8 mouse cellular contexts compared by ENCODE assay signal in the genomic region with DNA sequence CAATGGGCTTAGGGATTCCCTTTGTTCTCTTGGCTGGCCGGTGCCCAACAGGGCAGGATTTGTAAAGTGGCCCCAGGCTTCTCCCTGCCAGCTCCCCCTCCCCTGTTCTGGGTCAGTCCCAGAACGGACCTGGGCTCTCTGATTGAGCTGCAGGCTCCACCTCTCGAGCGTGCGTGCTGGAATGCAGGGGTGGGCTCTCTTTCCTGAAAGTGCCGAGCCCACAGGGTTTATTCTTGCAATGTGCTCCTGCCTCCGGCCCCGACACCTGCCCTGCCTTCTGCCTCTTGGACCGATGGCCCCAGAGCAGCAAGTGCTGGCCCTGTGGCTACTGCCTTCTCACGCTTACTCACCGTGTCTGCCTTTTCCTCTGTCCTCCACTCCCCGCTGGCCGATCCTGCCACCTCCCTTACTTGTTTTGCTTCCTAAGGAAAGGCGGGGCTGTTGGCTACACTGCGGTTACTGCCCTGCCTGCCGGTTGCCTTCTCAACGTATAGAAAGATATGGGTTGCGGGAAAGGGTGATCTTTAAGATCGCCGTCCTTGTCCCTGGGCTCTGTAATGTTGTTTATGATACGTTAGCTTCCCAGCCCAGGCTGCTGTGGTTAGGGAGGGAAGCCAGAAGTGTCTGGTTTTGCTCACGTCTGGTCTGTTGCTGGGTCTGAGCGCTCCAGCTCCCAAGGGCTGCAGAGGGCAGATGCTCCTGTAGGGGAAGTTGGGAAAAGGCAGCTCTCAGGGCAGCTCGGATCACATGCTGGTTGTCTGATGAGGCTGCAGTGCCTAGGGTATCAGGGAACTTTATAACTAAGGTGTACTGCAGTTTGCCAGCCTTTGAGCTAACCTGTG.
DNase-seq lines count a peak whose midpoint lies in the region; ATAC-seq and TF ChIP-seq lines count a peak whose summit lies in the region.

No protein-coding gene starts in this region.

- peak overlapping the region; percentile 20 for H3K9ac ChIP-seq in MEL (ENCODE audit: control insufficient read depth, low read depth, low read length, poor library complexity, severe bottlenecking)
- H3K9ac ChIP-seq in heart, embryonic 12.5 days: peak overlapping the region; percentile 57
- peak overlapping the region; percentile 8 for H3K9ac ChIP-seq in limb, embryonic 11.5 days (ENCODE audit: low read length)

- DNase-seq in 416B (ENCODE audit: low read depth) (peak; percentile 62), MEL (ENCODE audit: low read depth, low spot score) (peak; percentile 74), adipocyte (ENCODE audit: low spot score) (no peak)
- DNase-seq in embryo, embryonic 10 days (ENCODE audit: low spot score): peak; percentile 60
- DNase-seq in limb, embryonic 11.5 days (ENCODE audit: low spot score): peak; percentile 69
- peak; percentile 63 for DNase-seq in midbrain, embryonic 10.5 days (ENCODE audit: low spot score)
- DNase-seq in layer of hippocampus, postnatal 36 days: no peak

- TF ChIP-seq CTCF in MEL (IDR thresholded peaks at IDR 0.05 in 2 of 3, conservative IDR thresholded peaks at IDR 0.05 in 1 of 3; ENCODE audit: control insufficient read depth in 1 of 3, insufficient read depth in 1 of 3, low read depth in 2 of 3, low read length in 3 of 3, poor library complexity in 1 of 3, severe bottlenecking in 1 of 3): no peak

- H3K9me3 ChIP-seq in MEL (replicated peaks; ENCODE audit: insufficient read depth, low read length): no peaks in the 10 kb centered on the region
- H3K9me3 ChIP-seq in heart, embryonic 12.5 days (replicated peaks): no peaks in the 10 kb centered on the region
- H3K9me3 ChIP-seq in limb, embryonic 11.5 days (ENCODE audit: control insufficient read depth, low read length): no peaks in the 10 kb centered on the region
- no peaks in the 10 kb centered on the region for H3K9me3 ChIP-seq in midbrain, embryonic 10.5 days (replicated peaks)

- WGBS in heart, embryonic 12.5 days: under 1% methylated on average over 24 of the region's 24 CpGs
- under 1% methylated on average over 24 of the region's 24 CpGs for WGBS in limb, embryonic 11.5 days
- WGBS in midbrain, embryonic 10.5 days: under 1% methylated on average over 24 of the region's 24 CpGs

- no peak overlapping the region for H3K27ac ChIP-seq in MEL (ENCODE audit: control insufficient read depth, low read depth, low read length)
- no peak overlapping the region for H3K27ac ChIP-seq in heart, embryonic 12.5 days (ENCODE audit: poor library complexity, severe bottlenecking)
- H3K27ac ChIP-seq in limb, embryonic 11.5 days (replicated peaks; ENCODE audit: low read depth, low read length): no peak overlapping the region
- H3K27ac ChIP-seq in midbrain, embryonic 10.5 days (replicated peaks): peak overlapping the region; percentile 83

- H3K4me1 ChIP-seq in MEL (ENCODE audit: control insufficient read depth in 1 of 2, insufficient read depth in 2 of 2, low read length in 2 of 2): peaks cover 5 to 25% of the 10 kb centered on the region in 2 experiments; a peak in 3 of 4 replicates
- peaks cover 17% of the 10 kb centered on the region for H3K4me1 ChIP-seq in heart, embryonic 12.5 days (replicated peaks)
- H3K4me1 ChIP-seq in limb, embryonic 11.5 days (ENCODE audit: control insufficient read depth, insufficient read depth, low read length): 0 out of 2 replicates have a peak, but pooled peaks cover 6% of the 10 kb centered on the region
- H3K4me1 ChIP-seq in midbrain, embryonic 10.5 days: peaks cover 38% of the 10 kb centered on the region

- peak overlapping the region; percentile 38 to 39 for H3K4me3 ChIP-seq in MEL (ENCODE audit: control insufficient read depth in 1 of 2, insufficient read depth in 1 of 2, low read depth in 2 of 2, low read length in 2 of 2)
- peak overlapping the region; percentile 56 for H3K4me3 ChIP-seq in heart, embryonic 12.5 days
- H3K4me3 ChIP-seq in limb, embryonic 11.5 days (ENCODE audit: low read depth, low read length): peak overlapping the region; percentile 31
- peak overlapping the region; percentile 61 for H3K4me3 ChIP-seq in midbrain, embryonic 10.5 days

- peak; percentile 67; the same call in 1 of the 2 replicates for ATAC-seq in heart, embryonic 12.5 days (ENCODE audit: insufficient number of reproducible peaks, low FRiP score)
- ATAC-seq in limb, embryonic 11.5 days (ENCODE audit: insufficient number of reproducible peaks, low FRiP score, low TSS enrichment, low read depth): peak; percentile 51; the same call in 1 of the 2 replicates

- H3K27me3 ChIP-seq in MEL (ENCODE audit: control insufficient read depth in 1 of 2, insufficient read depth in 2 of 2, low read length in 2 of 2): no peaks in the 10 kb centered on the region
- H3K27me3 ChIP-seq in heart, embryonic 12.5 days (replicated peaks): peaks cover 3% of the 10 kb centered on the region; the same call in 1 of the 2 replicates
- no peaks in the 10 kb centered on the region for H3K27me3 ChIP-seq in limb, embryonic 11.5 days (ENCODE audit: control insufficient read depth, insufficient read depth, low read length)
- peaks cover 12% of the 10 kb centered on the region for H3K27me3 ChIP-seq in midbrain, embryonic 10.5 days (ENCODE audit: low read depth, poor library complexity, severe bottlenecking)

- peak; percentile 33 to 34; a peak in 2 of 4 replicates for TF ChIP-seq EP300 in MEL (IDR thresholded peaks at IDR 0.05; ENCODE audit: low read depth in 1 of 2, low read length in 2 of 2)

- TF ChIP-seq POLR2A in MEL (IDR thresholded peaks at IDR 0.05; ENCODE audit: control insufficient read depth in 1 of 2, insufficient read depth in 1 of 2, low read depth in 1 of 2, low read length in 2 of 2, poor library complexity in 1 of 2): no peak

- TF ChIP-seq RAD21 in MEL (IDR thresholded peaks at IDR 0.05; ENCODE audit: low read depth, low read length): no peak

- no peaks in the 10 kb centered on the region for H3K79me2 ChIP-seq in MEL (ENCODE audit: control insufficient read depth, insufficient read depth, low read length, poor library complexity)

- peak overlapping the region; percentile 92 for H3K4me2 ChIP-seq in heart, embryonic 12.5 days
- peak overlapping the region; percentile 53 for H3K4me2 ChIP-seq in limb, embryonic 11.5 days (ENCODE audit: low read depth, severe bottlenecking)

- peaks cover 0 to 5% of the 10 kb centered on the region in 2 experiments; a peak in 2 of 4 replicates for H3K36me3 ChIP-seq in MEL (ENCODE audit: control insufficient read depth in 1 of 2, insufficient read depth in 2 of 2, low read length in 2 of 2)
- no peaks in the 10 kb centered on the region for H3K36me3 ChIP-seq in heart, embryonic 12.5 days
- H3K36me3 ChIP-seq in limb, embryonic 11.5 days (ENCODE audit: control insufficient read depth, insufficient read depth, low read length): no peaks in the 10 kb centered on the region
- H3K36me3 ChIP-seq in midbrain, embryonic 10.5 days: no peaks in the 10 kb centered on the region

TF ChIP-seq in MEL, 35 proteins besides CTCF, POLR2A, EP300 and RAD21:
- no peak for TF ChIP-seq POLR2AphosphoS2 (IDR thresholded peaks at IDR 0.05; ENCODE audit: low read length)
- TF ChIP-seq USF1 (IDR thresholded peaks at IDR 0.05; ENCODE audit: low read depth, low read length): peak; percentile 57; the same call in 1 of the 2 replicates
- TF ChIP-seq NRF1 (IDR thresholded peaks at IDR 0.05; ENCODE audit: insufficient read depth, low read depth, low read length, poor library complexity, severe bottlenecking): peak; percentile 37; the same call in 1 of the 2 replicates
- no peak for TF ChIP-seq E2F4 (IDR thresholded peaks at IDR 0.05; ENCODE audit: borderline replicate concordance, low read depth, low read length)
- peak; percentile 55; the same call in 1 of the 2 replicates for TF ChIP-seq MAX (IDR thresholded peaks at IDR 0.05; ENCODE audit: low read length)
- peak; percentile 18; the same call in 1 of the 2 replicates for TF ChIP-seq SMC3 (IDR thresholded peaks at IDR 0.05; ENCODE audit: low read depth, low read length)
- peak; percentile 66 for TF ChIP-seq SIN3A (IDR thresholded peaks at IDR 0.05; ENCODE audit: low read length)
- peak; percentile 43; the same call in 1 of the 2 replicates for TF ChIP-seq MXI1 (IDR thresholded peaks at IDR 0.05; ENCODE audit: low read depth, low read length)
TF ChIP-seq in MEL: peak in this region for 6.

Comparison
In these comparisons a context has a peak if more than half of its experiments do, and no peak if none do; other contexts are left out.
1. DNase-seq: peak in 416B (single experiment), MEL (single experiment), embryo, embryonic 10 days (single experiment), limb, embryonic 11.5 days (single experiment) and midbrain, embryonic 10.5 days (single experiment); none in adipocyte (single experiment) and layer of hippocampus, postnatal 36 days (0 of 2).
2. Peak in every context shown above with its lines, with median percentiles within 50 percentile points of each other: H3K4me3 ChIP-seq and H3K9ac ChIP-seq.